Mouse (Mus musculus) layer of hippocampus, postnatal 10 days (tissue): ENCODE data around the gene Ankrd11. TPM values are rescaled to one million over a fixed set of nuclear protein-coding genes. Genes with fewer than 3 reads are reported as not detected.

Experiments
- DNase-seq, 2 experiments: peaks; one replicate each; pipeline ENCODE4 v3.0.0; 2021; ENCODE audit warnings: low spot score in 2 of 2
- total RNA-seq, 2 experiments: library from RNA; stranded (reverse); gene quantifications; 2 replicates each; pipeline ENCODE4 v1.2.3; 2021

Ankrd11 gene
- total RNA-seq, 2 experiments from 2014 or later: 147 to 160 TPM

GRCm38 (mm10) chr8:122901892-122902515, 140.1 kb downstream of the Ankrd11 start:
- DNase-seq: no peak

- no peak for DNase-seq
These were observed 140.6 kb downstream of the Ankrd11 start for GRCm38 (mm10) chr8:122901476-122901875.

- no peak for DNase-seq
These were observed 143.0 kb downstream of the Ankrd11 start for GRCm38 (mm10) chr8:122899085-122899484.

GRCm38 (mm10) chr8:122898473-122898872, 143.6 kb downstream of the Ankrd11 start:
- DNase-seq: no peak

- DNase-seq: no peak
These were observed 144.1 kb downstream of the Ankrd11 start for GRCm38 (mm10) chr8:122898018-122898417.

GRCm38 (mm10) chr8:122897200-122897599, 144.9 kb downstream of the Ankrd11 start:
- no peak for DNase-seq

- DNase-seq: no peak
These were observed 145.8 kb downstream of the Ankrd11 start for GRCm38 (mm10) chr8:122896317-122896716.

- DNase-seq: no peak
These were observed 148.6 kb downstream of the Ankrd11 start for GRCm38 (mm10) chr8:122893451-122893850.

- no peak for DNase-seq
These were observed 150.6 kb downstream of the Ankrd11 start for GRCm38 (mm10) chr8:122891440-122891839.

- DNase-seq: no peak
These were observed 158.4 kb downstream of the Ankrd11 start for GRCm38 (mm10) chr8:122883671-122884070.

- DNase-seq: no peak
These were observed 161.8 kb downstream of the Ankrd11 start for GRCm38 (mm10) chr8:122880302-122880701.

- no peak for DNase-seq
These were observed 163.8 kb downstream of the Ankrd11 start for GRCm38 (mm10) chr8:122878231-122878630.

- DNase-seq: no peak
These were observed 166.9 kb downstream of the Ankrd11 start for GRCm38 (mm10) chr8:122875186-122875585.

- no peak for DNase-seq
These were observed 168.9 kb downstream of the Ankrd11 start for GRCm38 (mm10) chr8:122873171-122873570.

- DNase-seq: no peak
These were observed 170.4 kb downstream of the Ankrd11 start for GRCm38 (mm10) chr8:122871663-122872062.

- no peak for DNase-seq
These were observed 171.7 kb downstream of the Ankrd11 start for GRCm38 (mm10) chr8:122870377-122870863.

GRCm38 (mm10) chr8:122867982-122868381, 174.1 kb downstream of the Ankrd11 start:
- DNase-seq: no peak

GRCm38 (mm10) chr8:122866231-122866630, 175.8 kb downstream of the Ankrd11 start:
- DNase-seq: no peak

- DNase-seq: peak; percentile 19 to 44
These were observed 176.6 kb downstream of the Ankrd11 start for GRCm38 (mm10) chr8:122865441-122865840.

GRCm38 (mm10) chr8:122864719-122865129, 177.4 kb downstream of the Ankrd11 start:
- no peak for DNase-seq

GRCm38 (mm10) chr8:122859843-122860242, 182.2 kb downstream of the Ankrd11 start:
- no peak for DNase-seq

- no peak for DNase-seq
These were observed 185.8 kb downstream of the Ankrd11 start for GRCm38 (mm10) chr8:122856288-122856687.

GRCm38 (mm10) chr8:122855123-122855522, 187.0 kb downstream of the Ankrd11 start:
- DNase-seq: no peak
